Mouse (Mus musculus): Measurements from ENCODE around the gene Serpina3m.
"Not testable (repeated sequence)": the region's sequence is repeated elsewhere in the genome, so short reads cannot be mapped to it uniquely, and the experiment has no call there.

Serpina3m gene

DNA sequence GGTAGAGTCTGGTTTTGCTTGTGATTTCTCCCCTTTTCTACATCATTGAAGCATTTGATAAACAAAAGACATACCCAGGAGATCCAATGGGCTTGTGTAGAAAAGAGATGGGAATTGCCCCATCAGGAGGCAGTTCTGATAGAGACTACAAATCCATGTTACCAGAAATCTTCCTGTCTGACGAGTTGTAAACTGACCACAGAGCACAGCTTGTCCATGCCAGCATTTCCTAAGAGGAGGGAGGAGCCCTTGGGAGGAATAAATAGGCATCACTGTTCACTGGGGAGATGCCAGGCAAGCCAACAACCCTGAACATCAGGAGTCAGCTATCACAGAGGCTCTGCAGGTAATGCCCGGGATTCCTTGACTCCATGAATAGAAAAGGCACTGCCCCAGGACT, 48.6 kb downstream of the Serpina3m start:
- not testable (repeated sequence) for DNase-seq (ENCODE audit: extremely low spot score, low read depth, low spot score)

DNA sequence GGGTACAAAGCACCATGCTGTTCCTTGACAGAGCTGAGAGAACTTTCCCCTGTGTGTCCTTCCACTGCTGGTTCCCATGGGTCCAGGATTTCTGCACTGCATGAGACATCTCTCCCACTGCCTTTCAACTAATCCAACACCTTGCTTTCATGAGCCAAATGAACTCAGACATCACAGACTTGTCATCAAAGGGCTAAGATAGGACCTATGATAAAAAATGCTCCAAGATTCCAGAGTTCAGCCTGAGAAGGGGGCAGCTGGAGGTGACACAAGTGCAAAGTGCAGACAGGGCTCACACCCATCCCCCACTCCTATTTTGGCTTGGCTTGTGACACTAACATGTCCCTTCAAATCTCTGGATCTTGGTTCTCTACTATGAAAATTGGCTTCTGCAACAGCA, 50.2 kb downstream of the Serpina3m start:
- no peak for DNase-seq (ENCODE audit: extremely low spot score, low read depth, low spot score)

DNA sequence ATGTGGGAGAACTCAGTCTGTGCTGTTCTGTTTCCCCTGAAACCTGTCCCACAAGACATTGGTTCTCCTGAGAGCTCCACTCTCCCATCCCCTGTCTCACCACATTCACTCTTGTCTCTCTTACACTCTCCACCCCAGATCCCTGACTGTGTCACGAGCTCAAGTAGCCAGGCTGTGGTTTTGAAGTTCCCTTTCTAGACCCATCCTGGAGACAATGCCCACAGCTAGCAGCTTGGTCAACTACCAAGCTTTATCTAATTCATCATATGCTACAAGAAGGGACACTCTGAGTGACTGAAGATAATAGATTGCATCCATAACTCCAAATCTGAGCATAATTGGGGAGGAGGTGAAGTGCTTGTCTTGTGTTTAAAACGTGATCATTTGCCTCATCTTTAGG, 52.8 kb downstream of the Serpina3m start:
- not testable (repeated sequence) for DNase-seq (ENCODE audit: extremely low spot score, low read depth, low spot score)

DNA sequence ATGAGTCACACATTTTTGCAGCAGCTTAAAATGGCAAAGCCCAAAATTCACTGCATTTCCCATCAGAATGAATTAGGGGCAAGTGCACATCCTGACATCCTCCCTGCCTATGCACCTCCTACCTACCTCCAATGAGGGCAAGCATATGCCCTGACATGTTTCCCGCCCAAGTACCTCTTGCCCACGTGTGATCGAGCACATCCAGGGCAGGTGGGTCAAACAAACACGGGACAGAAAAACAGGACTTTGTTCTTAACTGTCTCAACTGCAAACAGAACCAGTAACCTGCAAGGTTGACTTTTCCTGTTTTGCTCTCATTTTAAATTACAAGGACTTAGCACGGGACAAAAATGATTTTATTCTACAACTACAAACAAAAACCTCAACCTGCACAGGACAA, 65.7 kb downstream of the Serpina3m start:
- no peak for DNase-seq (ENCODE audit: extremely low spot score, low read depth, low spot score)

DNA sequence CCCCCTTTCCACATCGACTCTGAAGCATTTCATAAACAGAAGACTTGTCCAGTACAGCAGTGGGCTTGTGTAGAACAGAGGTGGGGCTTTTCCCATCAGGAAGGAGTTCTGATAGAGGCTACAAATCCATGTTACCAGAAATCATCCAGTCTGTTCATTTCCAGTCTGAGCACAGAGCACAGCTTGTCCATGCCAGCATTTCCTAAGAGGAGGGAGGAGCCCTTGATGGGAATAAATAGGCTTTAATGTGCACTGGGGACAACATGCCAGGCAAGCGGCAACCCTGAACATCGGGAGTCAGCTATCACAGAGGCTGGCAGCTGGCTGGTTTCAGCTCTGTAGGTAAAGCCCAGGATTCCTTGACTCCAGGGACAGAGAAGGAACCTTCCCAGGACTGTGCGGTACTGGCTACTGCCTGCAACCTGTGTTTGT, 68.2 kb downstream of the Serpina3m start, which contains the start of gene Serpina3n:
TSS of gene Serpina3n (plus strand) at position 276 of the 432 bp plus-strand sequence.
- no peak for DNase-seq (ENCODE audit: extremely low spot score, low read depth, low spot score)

DNA sequence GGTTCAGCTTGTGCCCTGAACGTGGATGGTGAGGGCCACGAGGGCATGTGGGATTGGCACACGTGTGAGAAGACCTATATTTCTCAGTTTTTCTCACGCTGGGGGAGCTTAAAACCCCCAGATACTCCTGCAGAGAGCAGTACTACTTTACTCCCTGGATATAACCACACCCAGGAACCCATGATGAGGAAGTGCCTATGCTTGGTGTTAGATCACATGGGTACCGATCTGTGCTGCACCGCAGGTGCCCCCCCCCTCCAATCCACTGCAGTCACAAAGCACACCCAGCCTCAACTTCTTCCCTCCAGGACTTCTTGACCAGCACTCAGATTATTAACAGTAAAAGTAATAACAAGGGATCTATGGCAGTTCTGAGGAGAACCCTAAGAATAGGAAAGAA, 74.2 kb downstream of the Serpina3m start:
- DNase-seq (ENCODE audit: extremely low spot score, low read depth, low spot score): no peak

DNA sequence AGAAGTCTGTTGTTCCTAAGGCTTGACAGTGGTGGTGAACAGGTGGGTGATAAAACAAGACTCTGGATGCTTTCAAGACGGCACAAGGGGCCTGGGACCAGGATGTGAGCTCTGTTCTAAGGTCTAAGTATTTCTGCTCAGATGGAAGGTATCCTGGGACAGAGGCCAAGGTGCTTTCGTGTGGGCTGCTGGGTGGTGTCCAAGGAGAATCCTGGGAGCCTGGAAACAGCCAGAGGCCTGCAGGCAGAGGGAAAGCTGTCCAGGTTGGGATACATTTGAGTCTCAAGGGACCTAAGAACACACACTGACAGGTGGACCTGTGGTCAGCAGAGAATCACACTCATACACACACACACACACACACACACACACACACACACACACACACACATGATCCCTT, 76.3 kb downstream of the Serpina3m start:
- DNase-seq (ENCODE audit: extremely low spot score, low read depth, low spot score): no peak

DNA sequence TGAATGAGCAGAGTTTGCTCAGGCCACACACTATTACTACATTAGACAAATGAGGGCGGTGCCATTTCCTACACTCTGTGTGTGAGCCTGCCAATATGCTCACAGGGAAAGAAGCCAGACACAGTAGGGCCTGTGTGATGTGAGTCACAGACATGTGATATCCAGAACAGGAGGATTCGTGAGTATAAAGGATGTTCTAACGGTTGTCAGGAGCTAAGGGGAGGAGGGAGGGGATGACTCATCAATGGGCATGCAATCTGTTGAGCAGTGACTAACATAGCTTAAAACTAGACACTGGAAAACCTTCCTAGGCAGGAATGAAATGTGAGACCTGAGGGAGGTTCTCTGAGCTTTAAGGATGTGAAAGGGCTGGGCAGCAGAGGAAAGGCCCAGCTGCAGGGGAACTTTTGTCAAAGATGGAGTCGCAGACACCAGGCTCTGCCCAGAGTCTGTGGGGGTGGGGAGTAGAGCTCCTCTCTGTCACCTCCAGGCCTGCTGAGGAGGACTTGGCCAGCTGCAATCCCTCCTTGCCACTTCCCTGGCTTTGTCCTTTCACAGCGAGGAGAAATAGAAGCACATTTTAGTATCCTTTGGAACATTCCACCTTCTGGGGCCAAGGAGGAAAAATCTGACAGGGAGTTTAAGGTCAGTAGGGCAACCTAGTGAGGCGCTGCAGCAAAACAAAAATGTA, 77.5 kb downstream of the Serpina3m start:
- no peak for DNase-seq (ENCODE audit: extremely low spot score, low read depth, low spot score)

DNA sequence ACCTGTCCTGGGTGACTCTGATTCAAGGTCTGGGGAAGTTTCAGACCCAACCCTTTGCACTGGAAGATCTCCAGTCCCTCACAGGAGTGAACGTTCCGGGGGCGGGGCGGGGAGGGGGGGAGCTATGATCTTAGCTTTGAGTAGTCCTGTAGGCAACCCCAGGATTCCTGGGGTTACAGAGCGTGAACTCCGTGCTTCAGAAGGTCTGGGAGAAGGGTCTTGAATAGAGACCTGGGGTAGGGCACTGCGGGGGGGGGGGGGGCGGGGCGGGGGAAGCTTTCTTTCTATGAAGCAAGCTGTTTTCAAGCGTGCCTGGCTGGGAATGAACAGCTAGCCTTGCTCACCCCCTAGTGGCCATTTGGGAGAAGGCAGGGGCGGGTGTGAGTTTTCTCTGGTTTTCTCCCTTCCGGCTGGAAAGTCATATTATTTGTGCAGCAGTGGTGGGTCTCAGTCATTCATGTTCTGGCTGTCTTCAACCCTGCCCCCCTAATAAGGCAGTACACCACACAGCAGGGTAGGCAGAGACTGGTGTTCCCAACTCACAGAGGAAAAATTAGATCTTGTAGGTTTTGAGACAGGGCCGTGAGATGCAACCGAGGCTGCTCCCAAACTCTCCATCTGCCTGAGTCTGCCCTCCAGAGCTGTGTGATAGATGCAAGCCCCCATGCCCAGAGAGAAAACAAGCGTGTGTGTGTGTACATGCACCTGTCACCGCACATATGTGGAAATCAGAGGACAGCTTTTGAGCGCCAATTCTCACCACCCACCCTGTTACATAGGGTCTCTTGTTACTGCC, 80.3 kb downstream of the Serpina3m start:
- peak; percentile 54 for DNase-seq (ENCODE audit: extremely low spot score, low read depth, low spot score)

DNA sequence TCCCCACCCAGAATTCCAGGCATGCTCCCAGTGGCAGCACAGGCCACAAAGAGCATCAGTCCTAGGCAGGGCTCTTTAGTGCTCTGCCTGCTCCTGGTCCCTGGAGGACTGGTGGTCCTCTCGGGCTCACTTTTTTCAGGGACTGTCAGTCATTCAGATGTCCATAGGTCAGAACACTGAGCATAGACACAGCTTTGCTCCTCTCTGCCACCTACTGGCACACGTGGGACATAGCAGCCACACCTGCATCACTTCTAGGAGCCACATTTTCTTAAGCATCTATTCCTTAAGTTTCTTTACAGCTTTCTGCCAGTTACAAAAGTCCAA, 80.8 kb downstream of the Serpina3m start:
- DNase-seq (ENCODE audit: extremely low spot score, low read depth, low spot score): peak; percentile 8

DNA sequence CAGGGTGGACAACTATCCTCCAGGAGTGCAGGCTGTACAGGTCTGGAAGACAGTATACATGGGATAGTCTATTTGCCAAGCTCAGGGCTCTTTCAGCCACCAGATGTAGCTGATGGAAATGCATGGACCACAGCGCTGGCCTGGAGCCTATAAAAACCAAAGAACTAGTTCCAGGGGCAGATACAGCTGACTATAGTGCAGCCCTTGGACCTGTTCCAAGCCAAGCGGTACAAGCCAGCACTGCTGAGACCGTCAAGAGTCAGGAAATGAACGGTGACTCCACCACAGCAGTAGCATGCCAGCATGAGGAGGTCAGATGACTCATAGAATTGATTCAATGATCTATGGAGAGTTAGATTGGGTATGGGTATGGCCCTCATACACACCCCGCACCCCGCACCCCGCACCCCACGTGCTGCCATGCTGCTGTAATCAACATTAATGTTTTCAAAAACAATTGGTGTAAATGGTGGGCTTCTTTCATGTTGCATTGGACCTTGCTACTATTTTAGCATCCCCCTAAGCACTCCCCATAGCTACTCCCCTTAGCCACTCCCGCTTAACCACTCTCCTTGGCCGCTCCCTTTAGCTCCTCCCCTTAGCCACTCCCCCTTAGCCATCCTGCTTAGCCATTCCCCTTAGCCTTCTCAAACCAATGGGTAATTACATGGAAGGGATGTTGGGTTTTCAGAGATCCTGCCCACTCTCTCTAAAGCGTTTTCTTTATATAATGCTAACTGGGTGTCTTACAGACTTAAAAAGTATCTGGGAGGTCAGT, 84.5 kb downstream of the Serpina3m start:
- no peak for DNase-seq (ENCODE audit: extremely low spot score, low read depth, low spot score)

DNA sequence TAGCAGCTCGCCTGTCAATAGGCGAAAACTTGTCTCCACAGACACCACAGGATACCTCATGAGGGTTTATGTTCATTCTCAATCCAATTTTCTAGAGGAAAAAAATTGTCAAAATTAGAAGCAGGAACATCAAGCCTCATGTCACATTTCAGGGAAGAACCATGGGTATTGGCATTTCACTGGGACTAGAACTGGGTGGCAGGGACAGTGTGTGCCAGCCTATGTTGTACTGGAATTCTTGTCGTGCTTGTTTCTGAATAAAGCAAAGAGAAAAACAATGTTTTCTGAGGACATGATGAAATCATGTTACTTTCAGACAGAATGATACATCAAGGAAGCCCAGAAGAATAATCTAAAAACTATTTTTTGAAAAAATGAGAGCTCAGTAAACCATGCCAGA, 87.3 kb downstream of the Serpina3m start:
- DNase-seq (ENCODE audit: extremely low spot score, low read depth, low spot score): no peak

DNA sequence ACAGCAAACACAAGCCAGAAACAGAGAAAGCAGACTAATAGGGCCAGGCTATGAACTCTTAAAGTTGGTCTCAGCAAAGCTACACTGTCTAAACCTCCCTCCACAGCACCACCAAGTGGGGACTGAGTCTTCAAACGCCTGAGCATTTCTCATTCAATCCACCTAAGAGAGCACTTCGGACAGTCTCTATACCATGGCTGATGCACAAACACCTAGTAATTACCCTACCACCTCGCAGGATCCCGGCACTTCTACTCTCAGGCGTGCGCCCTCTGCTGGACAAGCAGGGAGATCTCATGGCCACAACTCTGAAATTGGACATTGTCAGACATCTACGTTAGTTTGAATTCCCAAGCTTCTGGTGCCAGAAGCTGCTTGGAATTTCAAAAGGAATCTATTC, 88.6 kb downstream of the Serpina3m start:
- DNase-seq (ENCODE audit: extremely low spot score, low read depth, low spot score): peak; percentile 50

DNA sequence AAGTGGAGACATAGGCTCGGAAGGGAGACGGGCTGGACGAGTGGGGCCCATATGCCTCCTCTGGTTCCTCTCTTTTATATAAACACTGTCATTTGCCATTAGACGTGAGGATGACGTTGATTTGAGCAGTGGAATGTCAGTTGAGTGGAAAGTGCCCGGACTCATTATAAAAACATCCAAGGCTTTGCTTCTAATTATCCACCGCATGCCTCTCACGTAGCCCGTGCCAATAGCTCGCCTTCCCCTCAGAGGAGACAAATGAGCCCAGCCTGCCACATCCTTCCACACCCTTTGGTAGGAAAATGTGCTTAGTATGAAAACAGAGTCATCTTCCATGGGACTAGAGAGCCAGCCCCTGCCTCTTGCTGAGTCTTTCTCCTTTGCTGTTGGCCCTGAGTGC, 93.1 kb downstream of the Serpina3m start:
- no peak for DNase-seq (ENCODE audit: extremely low spot score, low read depth, low spot score)

DNA sequence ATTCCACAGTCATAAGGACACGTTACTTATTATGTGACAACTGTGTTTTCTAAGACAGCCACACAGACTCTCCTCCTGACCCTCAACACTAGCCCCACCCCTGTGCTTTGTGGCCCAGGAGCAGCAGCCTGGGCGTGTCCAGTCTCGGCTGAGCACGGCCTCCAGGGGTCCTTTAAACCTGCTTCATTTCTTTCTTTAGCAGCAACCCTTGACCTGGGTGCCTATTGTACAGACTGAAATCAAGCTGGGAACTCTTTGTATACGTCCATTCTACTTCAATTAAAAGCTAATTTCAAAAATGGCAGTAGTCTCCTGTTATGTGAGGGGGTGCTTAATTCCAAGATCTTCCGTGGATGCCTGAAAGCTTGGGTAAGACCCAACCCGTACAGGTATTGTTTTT, 94.9 kb downstream of the Serpina3m start:
- no peak for DNase-seq (ENCODE audit: extremely low spot score, low read depth, low spot score)

DNA sequence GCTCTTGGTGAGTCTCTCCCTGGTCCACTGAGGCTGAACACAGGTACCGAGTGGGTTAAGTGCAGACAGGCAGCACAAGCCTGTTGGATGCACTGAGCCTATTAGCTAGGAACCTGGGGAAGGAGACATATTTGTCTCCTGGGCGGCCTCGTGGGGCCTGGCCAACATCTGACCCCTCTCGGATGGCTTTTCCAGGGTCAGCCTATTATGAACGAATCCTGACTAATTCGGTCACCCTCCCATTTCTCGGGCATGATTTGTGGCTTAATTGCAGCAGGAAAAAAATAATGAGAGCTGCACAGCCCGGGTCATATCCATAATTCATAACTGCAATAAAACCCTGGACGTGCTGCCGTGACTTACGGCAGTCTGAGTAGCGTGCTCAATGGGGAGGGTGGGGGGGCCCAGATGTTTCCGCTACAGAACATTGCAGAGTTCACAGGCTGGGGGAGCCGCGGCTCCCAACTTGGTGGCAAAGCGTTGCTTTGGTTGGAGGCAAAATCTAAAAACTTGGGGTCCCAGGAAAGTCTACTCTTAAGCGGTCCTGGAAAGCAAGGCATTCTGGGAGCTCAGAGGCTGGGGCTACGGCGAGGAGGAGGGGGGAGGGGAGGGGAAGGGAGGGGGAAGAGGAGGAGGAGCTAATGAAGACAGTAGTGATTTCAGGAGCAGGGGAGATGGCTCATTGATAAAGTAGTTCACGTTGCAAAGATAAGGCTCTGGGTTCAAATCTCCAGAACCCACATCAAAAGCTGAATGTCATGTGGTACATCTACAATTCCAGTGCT, 95.9 kb downstream of the Serpina3m start:
- no peak for DNase-seq (ENCODE audit: extremely low spot score, low read depth, low spot score)

DNA sequence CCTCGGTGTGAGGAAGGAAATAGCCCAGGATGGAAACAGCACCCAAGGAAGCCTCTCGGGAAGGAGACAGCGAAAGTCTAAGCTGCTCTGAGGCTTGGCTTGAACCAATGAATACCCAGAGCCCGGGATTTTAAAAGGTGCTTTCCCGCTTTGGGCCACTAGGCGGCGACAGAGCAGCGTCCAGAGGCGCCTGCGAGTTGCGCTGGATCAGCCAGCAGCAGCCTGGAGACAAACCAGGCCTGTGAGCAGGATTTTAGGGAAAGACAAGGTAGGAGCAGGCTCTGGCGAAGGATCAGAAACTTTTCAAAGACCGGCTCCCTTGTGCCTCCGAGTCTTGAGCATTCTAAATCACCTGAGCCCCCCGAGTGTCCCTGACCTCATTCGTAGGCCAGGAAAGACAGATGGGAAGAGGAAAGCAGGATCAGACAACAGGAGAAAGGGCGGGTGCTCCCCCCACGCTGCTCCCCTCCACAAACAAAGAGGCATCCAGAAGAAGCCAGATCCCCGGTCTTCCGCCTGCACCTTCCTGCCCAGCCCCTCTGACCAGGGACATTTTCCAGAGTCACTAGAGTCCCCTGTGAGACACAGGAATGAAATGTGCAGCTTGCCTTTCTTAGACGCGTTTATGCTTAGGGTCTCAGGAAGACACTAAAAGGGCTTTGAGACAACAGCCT, 101.9 kb downstream of the Serpina3m start:
- DNase-seq (ENCODE audit: extremely low spot score, low read depth, low spot score): peak; percentile 82

DNA sequence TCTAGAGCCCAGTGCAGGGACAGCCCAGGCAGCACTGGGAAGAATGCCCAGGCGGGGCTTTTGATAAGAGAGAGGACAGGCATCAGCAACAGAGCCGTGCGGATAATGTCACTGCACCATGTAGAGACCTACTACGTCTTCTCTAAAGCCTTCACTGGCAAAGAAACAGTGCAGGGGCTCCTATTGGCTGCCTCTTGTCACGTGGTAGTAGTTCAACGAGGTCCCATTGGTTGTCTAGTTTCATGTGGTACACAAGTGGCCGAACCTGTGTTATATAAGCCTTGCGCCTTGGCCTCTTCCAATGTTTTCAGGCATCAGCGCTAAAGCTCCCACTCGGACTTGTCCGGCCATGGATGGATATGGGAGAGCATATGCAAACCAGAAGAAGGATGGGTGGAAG, 105.4 kb downstream of the Serpina3m start:
- DNase-seq (ENCODE audit: extremely low spot score, low read depth, low spot score): no peak

All from hindlimb bud, embryonic 11.5 days (tissue).